Mouse (Mus musculus) intestine, embryonic 14.5 days (tissue): Measurements from ENCODE around the gene Ubr4. TPM values are rescaled to one million over a fixed set of nuclear protein-coding genes. Genes with fewer than 3 reads are reported as not detected.
A peak's percentile ranks its signal among the peaks of the same experiment; 100 is the strongest.

Experiments
- ATAC-seq: fragments of 200-750 bp; cut with Nextera tagmentation; replicated peaks from 2 replicates; pipeline ENCODE4 v1.8.0; 2017; ENCODE audit warnings: low read depth, moderate number of reproducible peaks, moderate TSS enrichment, moderate library complexity; ENCODE audit not compliant: low FRiP score, low TSS enrichment
- DNase-seq: peaks from one replicate; pipeline ENCODE4 v3.0.0-alpha.2; 2018; ENCODE audit warnings: low spot score
- H3K27ac ChIP-seq: fragments of 300-500 bp; sonication (generic); 2 replicates; pipeline ENCODE4 v1.5.1; 2014; ENCODE audit warnings: low read depth, mild to moderate bottlenecking, control low read depth
- H3K27me3 ChIP-seq: fragments of 300-500 bp; sonication (generic); replicated peaks from 2 replicates; pipeline ENCODE4 v1.6.1; 2014; ENCODE audit warnings: low read length, control low read depth; ENCODE audit not compliant: control insufficient read depth, insufficient read depth
- H3K36me3 ChIP-seq: fragments of 300-500 bp; sonication (generic); 2 replicates; pipeline ENCODE4 v1.6.1; 2014; ENCODE audit warnings: low read length, control low read depth; ENCODE audit not compliant: control insufficient read depth, insufficient read depth
- H3K4me1 ChIP-seq: fragments of 300-500 bp; sonication (generic); replicated peaks from 2 replicates; pipeline ENCODE4 v1.6.1; 2014; ENCODE audit warnings: low read length, control low read depth, mixed read lengths; ENCODE audit not compliant: control insufficient read depth, insufficient read depth
- H3K4me2 ChIP-seq: fragments of 300-500 bp; sonication (generic); 2 replicates; pipeline ENCODE4 v1.6.1; 2014; ENCODE audit warnings: low read length
- H3K4me3 ChIP-seq: fragments of 300-500 bp; sonication (generic); 2 replicates; pipeline ENCODE4 v1.5.1; 2014; ENCODE audit warnings: low read depth, low read length, control low read depth, mixed read lengths
- H3K9ac ChIP-seq: fragments of 300-500 bp; sonication (generic); 2 replicates; pipeline ENCODE4 v1.6.1; 2014; ENCODE audit warnings: mild to moderate bottlenecking, low read length
- H3K9me3 ChIP-seq: fragments of 300-500 bp; sonication (generic); 2 replicates; pipeline ENCODE4 v1.6.1; 2016; ENCODE audit warnings: low read length, control low read depth; ENCODE audit not compliant: control insufficient read depth
- WGBS: fragments of 180-500 bp; shearing (Covaris S2); extraction: QIAGEN DNeasy Blood & Tissue Kit; methylation state at CpG from one replicate; pipeline ENCODE4 v1.1.7; 2014; 5-methylcytosine and 5-hydroxymethylcytosine counted together
- polyA plus RNA-seq: library from polyadenylated mRNA; unstranded; fragments of >200 nt; fragmentation: Nextera tagmentation; extraction: Ambion mirVana; gene quantifications from 2 replicates; pipeline ENCODE4 v1.2.1, GENCODE M21; 2014

Ubr4 gene
- polyA plus RNA-seq, 1 experiment from 2014 or later: 76.6 TPM

- ATAC-seq (no peak), DNase-seq (no peak)
- Histone ChIP-seq H3K27ac (no peak overlapping the region), H3K27me3 (no peaks in the 10 kb centered on the region), H3K4me2 (no peak overlapping the region), H3K4me3 (no peak overlapping the region), H3K36me3 (peaks cover 98% of the 10 kb centered on the region), H3K9ac (no peak overlapping the region), H3K4me1 (no peaks in the 10 kb centered on the region), H3K9me3 (no peaks in the 10 kb centered on the region)
- WGBS: 84% methylated on average over 2 of the region's 2 CpGs
Observed at GRCm38 (mm10) chr4:139423270-139423669, 70.9 kb downstream of the Ubr4 start.

GRCm38 (mm10) chr4:139430176-139430575 lies 77.8 kb downstream of the Ubr4 start:
- peaks cover 100% of the 10 kb centered on the region for H3K36me3 ChIP-seq
- ATAC-seq: peak; percentile 50; the same call in 1 of the 2 replicates

GRCm38 (mm10) chr4:139430891-139431290 lies 78.5 kb downstream of the Ubr4 start:
- no peaks in the 10 kb centered on the region for H3K9me3 ChIP-seq
- no peak for DNase-seq
- no peak overlapping the region for H3K27ac ChIP-seq
- 57% methylated on average over 4 of the region's 4 CpGs for WGBS
- no peak overlapping the region for H3K9ac ChIP-seq
- no peaks in the 10 kb centered on the region for H3K4me1 ChIP-seq
- no peak overlapping the region for H3K4me3 ChIP-seq
- no peak for ATAC-seq
- no peaks in the 10 kb centered on the region for H3K27me3 ChIP-seq
- H3K4me2 ChIP-seq: no peak overlapping the region
- peaks cover 100% of the 10 kb centered on the region for H3K36me3 ChIP-seq

More at GRCm38 (mm10) chr4:139430176-139430575, 77.8 kb downstream of the Ubr4 start:
- no peak overlapping the region for H3K27ac ChIP-seq
- no peaks in the 10 kb centered on the region for H3K9me3 ChIP-seq
- H3K4me2 ChIP-seq: no peak overlapping the region
- no peak overlapping the region for H3K4me3 ChIP-seq
- 49% methylated on average over 15 of the region's 15 CpGs for WGBS
- H3K4me1 ChIP-seq: no peaks in the 10 kb centered on the region
- no peaks in the 10 kb centered on the region for H3K27me3 ChIP-seq
- no peak overlapping the region for H3K9ac ChIP-seq
- peak; percentile 79 for DNase-seq

GRCm38 (mm10) chr4:139432966-139433765 lies 80.8 kb downstream of the Ubr4 start:
- Histone ChIP-seq H3K4me1 (no peaks in the 10 kb centered on the region), H3K9ac (no peak overlapping the region), H3K9me3 (no peaks in the 10 kb centered on the region), H3K4me2 (no peak overlapping the region), H3K36me3 (peaks cover 100% of the 10 kb centered on the region), H3K4me3 (no peak overlapping the region), H3K27me3 (no peaks in the 10 kb centered on the region), H3K27ac (no peak overlapping the region)
- DNase-seq: no peak
- no peak for ATAC-seq
- 88% methylated on average over 15 of the region's 15 CpGs for WGBS

- no peak for ATAC-seq
- 84% methylated on average over 5 of the region's 5 CpGs for WGBS
- peaks cover 100% of the 10 kb centered on the region for H3K36me3 ChIP-seq
- H3K9ac ChIP-seq: no peak overlapping the region
- no peak overlapping the region for H3K4me2 ChIP-seq
- no peaks in the 10 kb centered on the region for H3K9me3 ChIP-seq
- H3K4me3 ChIP-seq: no peak overlapping the region
- H3K4me1 ChIP-seq: no peaks in the 10 kb centered on the region
- DNase-seq: no peak
- H3K27ac ChIP-seq: no peak overlapping the region
- no peaks in the 10 kb centered on the region for H3K27me3 ChIP-seq
Observed at GRCm38 (mm10) chr4:139441244-139441643, 88.8 kb downstream of the Ubr4 start.

- no peaks in the 10 kb centered on the region for H3K9me3 ChIP-seq
- no peaks in the 10 kb centered on the region for H3K27me3 ChIP-seq
- H3K4me3 ChIP-seq: no peak overlapping the region
- H3K4me1 ChIP-seq: no peaks in the 10 kb centered on the region
- H3K4me2 ChIP-seq: no peak overlapping the region
- H3K9ac ChIP-seq: no peak overlapping the region
- DNase-seq (no peak), ATAC-seq (no peak)
- 86% methylated on average over 4 of the region's 4 CpGs for WGBS
- H3K27ac ChIP-seq: no peak overlapping the region
- H3K36me3 ChIP-seq: peaks cover 100% of the 10 kb centered on the region
Observed at GRCm38 (mm10) chr4:139441806-139442205, 89.4 kb downstream of the Ubr4 start.

GRCm38 (mm10) chr4:139442391-139443355 lies 90.3 kb downstream of the Ubr4 start:
- Histone ChIP-seq H3K27me3 (no peaks in the 10 kb centered on the region), H3K27ac (no peak overlapping the region), H3K4me2 (no peak overlapping the region), H3K4me3 (no peak overlapping the region), H3K4me1 (no peaks in the 10 kb centered on the region), H3K36me3 (peaks cover 100% of the 10 kb centered on the region), H3K9me3 (no peaks in the 10 kb centered on the region), H3K9ac (no peak overlapping the region)
- no peak for DNase-seq
- no peak for ATAC-seq
- 89% methylated on average over 15 of the region's 15 CpGs for WGBS

GRCm38 (mm10) chr4:139444315-139444714 lies 91.9 kb downstream of the Ubr4 start:
- ATAC-seq (no peak), DNase-seq (no peak)
- H3K9me3 ChIP-seq: no peaks in the 10 kb centered on the region
- no peak overlapping the region for H3K4me2 ChIP-seq
- no peaks in the 10 kb centered on the region for H3K27me3 ChIP-seq
- 94% methylated on average over 10 of the region's 10 CpGs for WGBS
- no peak overlapping the region for H3K9ac ChIP-seq
- H3K4me3 ChIP-seq: no peak overlapping the region
- H3K36me3 ChIP-seq: peaks cover 100% of the 10 kb centered on the region
- no peak overlapping the region for H3K27ac ChIP-seq
- H3K4me1 ChIP-seq: no peaks in the 10 kb centered on the region
